Mouse (Mus musculus) cerebellum, postnatal 36 days (tissue): ENCODE data around the gene Ffar2.
"Not testable (repeated sequence)": the region's sequence is repeated elsewhere in the genome, so short reads cannot be mapped to it uniquely, and the experiment has no call there.

ENCODE experiments used
- DNase-seq, 2 experiments: peaks; one replicate each; pipeline ENCODE4 v3.0.0; 2021 to 2022; ENCODE audit warnings: mixed read lengths in 2 of 2

Ffar2 gene

GRCm38 (mm10) chr7:30823675-30824074 is at the start of gene Ffar2:
Ffar2 (minus strand) TSS chr7:30823775.
- no peak for DNase-seq

DNA sequence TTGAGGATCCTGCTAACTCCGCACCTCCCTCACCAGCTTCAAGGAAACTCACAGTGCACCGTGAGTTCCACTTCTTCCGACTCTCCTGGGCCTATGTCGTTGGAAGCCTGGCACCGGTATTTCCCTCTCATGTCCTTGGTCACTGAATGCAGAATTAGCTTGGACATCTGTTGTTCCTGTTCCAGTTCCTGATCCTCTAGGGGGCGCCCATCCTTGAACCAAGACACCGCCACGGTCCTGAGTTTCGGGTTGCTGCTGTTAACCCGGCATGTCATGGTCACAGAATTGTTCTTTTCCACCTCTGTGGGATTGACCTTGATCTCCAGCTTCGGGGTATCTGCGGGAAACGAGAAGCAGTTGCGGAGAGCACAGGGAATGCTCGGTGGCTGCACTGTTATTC is 49.5 kb upstream of the Ffar2 start:
- DNase-seq = peak; percentile 75 to 77

DNA sequence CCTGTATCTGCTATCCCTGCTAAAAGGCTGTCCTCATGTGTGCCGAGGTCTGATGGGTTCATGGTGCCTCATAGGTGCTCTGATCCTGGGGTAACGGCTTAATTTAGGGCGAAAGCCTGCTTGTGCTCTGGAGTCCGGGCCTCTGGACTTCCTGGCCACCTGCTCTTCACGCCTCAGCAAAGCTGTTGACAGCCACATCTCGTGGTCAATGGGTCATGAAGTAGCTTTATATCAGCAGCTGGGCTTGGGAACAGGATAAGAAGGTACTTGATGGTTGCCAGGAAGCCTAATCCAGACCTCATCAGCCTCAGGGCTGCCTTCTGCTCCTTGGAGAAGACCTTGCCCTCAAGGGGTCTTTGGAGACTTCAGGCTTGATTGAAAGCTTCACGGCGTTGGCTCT is 39.8 kb upstream of the Ffar2 start:
- no peak for DNase-seq

DNA sequence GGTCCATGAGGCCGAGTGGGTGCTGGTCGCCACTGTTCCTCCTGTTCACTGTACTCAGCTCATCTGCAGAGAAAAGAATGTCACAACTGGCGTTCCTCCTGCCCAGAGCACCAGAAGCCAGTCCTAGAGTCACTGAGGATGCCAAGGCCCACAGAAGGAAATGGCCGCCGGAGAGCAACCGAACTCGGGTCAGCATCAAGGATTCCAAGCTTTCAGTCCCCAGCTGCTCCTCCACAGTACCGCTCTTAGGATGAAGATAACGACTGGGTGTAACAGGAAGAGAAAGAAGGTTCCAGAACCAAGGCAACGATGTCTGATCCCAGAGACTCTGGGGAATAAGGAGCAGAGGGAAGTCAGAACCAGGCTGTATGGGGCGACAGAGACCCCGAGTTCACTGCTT is 37.9 kb upstream of the Ffar2 start, which contains the start of gene Ffar1:
Ffar1 (minus strand) TSS at position 101 of the 400 bp plus-strand sequence.
- DNase-seq = no peak

DNA sequence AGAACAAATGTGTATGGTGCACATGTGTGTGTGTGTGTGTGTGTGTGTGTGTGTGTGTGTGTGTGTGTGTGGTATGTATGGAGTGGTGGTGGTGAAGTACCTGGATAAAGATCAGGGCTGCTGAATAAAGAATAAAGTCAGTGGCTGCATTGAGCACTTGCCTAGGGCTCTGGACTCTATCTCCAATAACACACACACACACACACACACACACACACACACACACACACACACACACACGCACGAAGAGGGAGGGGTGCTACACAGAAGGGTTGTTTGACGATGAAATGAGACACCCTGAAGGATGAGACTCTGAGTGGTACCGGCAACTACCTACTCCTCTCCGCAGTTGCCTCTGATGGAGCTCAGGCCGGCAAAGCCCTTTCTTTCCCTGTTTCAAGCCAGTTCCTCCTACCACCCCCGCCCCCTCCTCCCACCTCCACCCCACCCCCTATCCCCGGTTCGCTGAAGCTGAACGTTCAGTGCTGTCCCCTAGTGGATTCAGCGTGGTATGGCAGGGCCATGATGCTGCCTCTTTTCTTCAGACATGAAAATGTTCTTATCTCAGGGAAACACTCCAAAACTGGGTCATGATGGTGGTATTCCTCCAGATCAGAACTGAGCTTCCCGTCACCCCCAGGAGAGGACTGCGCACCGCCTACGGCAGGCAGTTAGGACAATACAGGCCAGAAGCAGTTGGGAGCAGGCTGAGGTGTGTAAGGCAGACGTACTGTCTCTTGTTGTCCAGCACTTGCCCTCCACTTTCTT is 36.2 kb upstream of the Ffar2 start:
- DNase-seq = peak; percentile 45 to 48

GRCm38 (mm10) chr7:30859290-30859634 is 35.7 kb upstream of the Ffar2 start:
- DNase-seq = peak; percentile 60 to 62

- no peak for DNase-seq
Observed at GRCm38 (mm10) chr7:30857746-30858145, 34.2 kb upstream of the Ffar2 start.

- DNase-seq = no peak
Observed at GRCm38 (mm10) chr7:30856078-30856477, 32.5 kb upstream of the Ffar2 start, which contains the start of gene Ffar3. Ffar3 (minus strand) TSS chr7:30856178.

GRCm38 (mm10) chr7:30851421-30851820 is 27.8 kb upstream of the Ffar2 start:
- DNase-seq = no peak

DNA sequence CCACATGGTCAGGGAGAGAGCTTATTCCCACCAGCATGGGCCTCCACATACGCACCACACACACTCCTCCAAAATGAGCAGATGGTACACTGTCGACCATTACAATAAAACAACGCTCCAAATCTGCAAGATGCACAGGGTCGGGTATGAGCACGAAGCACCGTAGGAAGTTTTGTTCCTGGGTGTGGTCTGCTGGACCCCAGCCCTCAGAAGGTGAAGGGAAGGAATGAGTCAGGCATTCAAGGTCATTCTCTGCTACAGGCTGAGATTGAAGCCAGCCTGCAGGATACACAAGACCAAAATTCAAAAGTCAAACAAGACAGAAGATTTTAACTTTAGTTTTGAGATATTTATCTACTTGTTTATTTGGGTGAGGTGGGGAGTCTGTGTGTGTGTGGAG is 24.4 kb upstream of the Ffar2 start:
- DNase-seq = no peak

GRCm38 (mm10) chr7:30847386-30847785 is 23.8 kb upstream of the Ffar2 start:
- no peak for DNase-seq

DNA sequence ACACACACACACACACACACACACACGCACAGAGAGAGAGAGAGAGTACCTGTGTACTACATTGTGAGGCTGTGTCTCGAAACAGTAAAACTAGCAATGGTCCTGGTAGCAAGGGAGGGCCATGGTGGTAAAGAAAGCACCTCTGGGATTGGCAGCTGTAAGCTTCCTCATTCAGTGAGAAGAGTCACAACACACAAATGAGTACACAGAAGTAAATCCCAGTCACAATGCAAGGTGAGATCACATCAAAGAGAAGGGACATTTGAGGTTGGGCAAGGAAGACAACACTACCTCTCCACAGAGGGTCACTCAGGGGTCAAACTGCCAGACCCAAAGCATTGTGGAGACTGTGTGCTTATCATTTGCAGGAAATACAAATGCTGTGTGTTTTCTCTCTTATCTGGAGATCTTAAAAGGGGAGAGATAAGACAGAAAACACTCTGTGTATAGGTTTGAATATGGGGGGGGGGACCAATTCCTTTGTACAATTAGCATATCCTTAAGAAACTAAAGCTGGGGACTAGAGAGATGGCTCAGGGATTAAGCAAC is 23.0 kb upstream of the Ffar2 start:
- no peak for DNase-seq

DNA sequence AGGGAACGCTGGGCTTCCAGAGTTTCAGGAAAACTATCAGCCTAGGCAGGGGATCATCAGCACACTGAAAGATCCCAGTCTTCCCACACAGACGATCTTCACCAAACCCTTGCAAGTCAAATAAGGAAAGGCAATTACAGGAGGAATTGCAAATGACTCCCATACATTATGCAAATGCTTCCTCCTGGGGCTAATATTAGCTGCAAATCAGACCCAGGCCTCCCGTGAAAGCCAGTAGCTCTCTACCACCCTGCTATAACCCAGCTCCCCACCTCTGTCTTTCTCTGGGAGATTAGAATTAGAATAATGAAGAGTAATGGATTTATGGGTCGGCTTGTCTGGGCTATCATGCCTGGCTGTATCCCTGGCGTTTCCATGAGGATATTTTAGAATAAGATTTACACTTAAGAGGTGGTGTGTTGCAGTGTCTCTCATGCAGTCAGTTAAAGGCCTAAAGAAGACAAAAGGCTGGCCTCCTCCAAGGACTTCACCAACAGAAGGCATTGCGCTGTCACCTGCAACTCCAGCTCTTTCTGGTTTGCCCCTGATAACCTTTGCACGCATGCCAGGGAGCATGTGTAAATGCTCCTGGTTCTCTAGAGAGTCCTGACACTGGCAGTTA is 21.2 kb upstream of the Ffar2 start:
- no peak for DNase-seq

DNA sequence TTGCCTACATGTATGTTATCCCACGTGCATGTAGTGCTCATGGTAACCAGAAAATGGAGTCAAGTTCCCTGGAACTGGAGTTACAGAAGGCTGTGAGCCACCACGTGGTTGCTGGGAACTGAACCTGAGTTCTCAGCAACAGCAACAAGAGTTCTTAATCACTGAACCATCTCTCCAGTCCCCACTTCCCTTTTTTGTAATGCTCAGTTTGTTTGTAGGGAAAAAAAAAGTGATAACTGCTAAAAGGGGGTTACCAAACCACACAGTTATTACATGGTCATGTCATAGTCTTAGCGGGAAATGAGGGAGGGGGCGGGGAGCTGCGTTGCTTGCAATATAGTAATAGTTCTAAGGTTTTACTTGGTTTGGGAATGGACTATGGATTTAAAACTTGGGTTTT is 18.5 kb upstream of the Ffar2 start:
- no peak for DNase-seq

GRCm38 (mm10) chr7:30841379-30841778 is 17.8 kb upstream of the Ffar2 start:
- DNase-seq = no peak

DNA sequence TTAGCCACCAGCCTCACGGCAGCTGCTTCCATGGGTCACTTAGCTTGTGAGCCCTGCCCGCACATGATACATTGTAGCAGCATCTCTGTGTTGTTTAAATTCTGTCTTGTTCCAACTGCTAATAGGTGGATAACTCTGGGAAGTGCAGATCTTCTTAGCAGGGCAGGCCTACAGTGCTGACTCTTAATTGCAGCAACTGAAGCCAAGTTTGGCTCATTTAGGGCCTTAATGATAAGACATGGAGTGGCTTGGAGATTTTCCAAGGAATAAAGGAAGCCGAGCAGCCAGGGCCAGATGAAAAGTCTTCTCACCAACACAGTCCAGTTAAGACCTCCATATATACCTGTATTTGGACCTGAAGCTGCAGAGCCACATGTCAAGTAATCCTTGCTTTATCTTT is 16.7 kb upstream of the Ffar2 start:
- DNase-seq = no peak

DNA sequence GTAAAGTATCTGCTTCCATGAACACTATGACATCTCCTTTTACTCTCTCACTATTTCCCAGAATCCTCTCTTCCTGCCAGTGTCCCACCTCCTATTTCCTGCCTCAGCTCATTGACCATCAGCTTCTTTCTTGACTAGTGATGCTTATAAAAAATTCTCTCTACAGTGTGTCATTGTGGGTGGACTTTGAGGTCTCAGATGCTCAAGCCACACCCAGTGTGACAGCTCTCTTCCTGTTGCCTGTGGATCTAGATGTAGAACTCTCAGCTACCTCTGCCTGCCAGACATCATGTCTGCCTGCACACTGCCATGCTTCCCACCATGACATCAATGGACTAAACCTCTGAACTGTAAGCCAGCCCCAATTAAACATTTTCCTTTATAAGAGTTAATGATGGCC is 13.7 kb upstream of the Ffar2 start:
- DNase-seq = no peak

DNA sequence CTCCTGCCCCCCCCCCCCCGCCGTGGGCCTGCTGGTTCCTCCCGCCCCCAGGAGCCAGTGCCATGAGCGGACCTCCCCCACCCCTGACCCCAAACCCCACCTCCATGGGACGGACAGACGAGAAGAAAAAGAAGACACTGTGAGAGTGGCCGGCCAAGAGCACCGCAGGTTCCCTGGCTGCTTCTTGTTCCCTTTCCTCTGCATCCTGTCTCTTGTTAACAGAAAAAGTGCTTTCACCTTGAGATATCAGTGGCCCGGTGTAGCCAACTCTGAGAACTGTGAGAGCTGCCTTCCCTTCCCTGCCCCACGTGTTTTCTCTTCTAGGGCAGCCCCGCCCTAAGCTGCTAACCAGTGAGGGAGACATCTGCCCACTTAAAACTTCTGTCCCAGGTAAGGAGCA is 9.1 kb upstream of the Ffar2 start:
- DNase-seq = not testable (repeated sequence)

DNA sequence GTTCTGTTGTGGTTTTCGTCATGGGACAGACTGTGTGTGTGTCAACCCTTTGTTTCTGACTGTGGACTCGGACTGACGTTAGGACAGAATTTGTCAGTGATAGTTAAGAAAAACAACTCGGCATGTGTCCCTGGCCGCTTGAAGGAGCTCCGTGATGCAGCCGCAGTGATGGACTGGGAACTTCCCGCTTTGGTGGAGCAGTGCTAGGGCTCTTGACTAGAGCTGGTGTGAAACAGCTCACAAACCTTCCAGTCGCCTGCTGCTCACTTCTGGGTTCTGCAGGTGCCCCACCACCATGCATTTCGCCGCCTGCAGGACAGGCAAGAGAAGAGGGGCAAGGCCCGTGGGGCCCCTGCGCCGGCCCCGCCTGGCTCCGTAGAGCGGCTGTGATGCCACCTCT is 8.7 kb upstream of the Ffar2 start:
- DNase-seq = no peak

- DNase-seq = no peak
Observed at GRCm38 (mm10) chr7:30829428-30829827, 5.9 kb upstream of the Ffar2 start.

GRCm38 (mm10) chr7:30828871-30829270 is 5.3 kb upstream of the Ffar2 start:
- not testable (repeated sequence) for DNase-seq

DNA sequence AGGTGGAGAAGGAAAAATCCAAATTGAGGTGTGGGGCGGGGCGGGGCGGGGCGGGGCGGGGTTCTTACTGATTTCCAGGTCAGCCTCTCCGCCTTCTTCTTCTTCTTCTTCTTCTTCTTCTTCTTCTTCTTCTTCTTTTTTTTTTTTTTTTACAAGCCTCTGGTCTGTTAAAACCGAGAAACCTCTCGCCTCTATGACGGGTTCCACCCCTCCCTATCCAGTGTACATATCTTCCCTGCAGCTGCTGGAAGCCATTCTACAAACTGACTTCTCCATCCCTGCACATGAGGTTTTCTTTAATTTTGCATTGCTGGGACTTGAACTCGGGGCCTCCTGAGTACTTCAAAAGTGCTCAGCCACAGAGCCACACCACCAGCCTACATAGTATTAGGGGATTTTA is 3.1 kb upstream of the Ffar2 start:
- no peak for DNase-seq

GRCm38 (mm10) chr7:30824306-30824705 is 731 bp upstream of the Ffar2 start:
- no peak for DNase-seq

DNA sequence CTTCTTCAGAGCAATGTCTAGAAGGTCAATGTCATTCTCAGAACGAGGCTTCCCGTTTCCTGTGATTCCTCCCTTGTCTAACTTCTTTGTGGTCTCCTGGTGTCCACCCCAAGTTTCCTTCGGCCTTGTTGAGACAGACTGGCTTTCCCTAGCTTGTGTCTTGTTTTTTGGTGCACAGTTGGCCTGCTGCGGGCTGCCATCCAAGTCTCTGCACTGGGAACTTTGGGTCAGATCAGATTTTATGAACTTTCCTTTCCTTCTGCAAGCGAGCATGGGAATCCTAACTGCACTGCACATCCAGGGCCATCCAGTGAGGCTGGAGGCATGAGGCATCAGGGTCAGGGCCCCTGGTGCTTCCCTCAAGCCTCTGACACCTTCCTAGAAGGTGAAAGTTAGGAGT is 2.0 kb downstream of the Ffar2 start:
- DNase-seq = no peak
